Mouse (Mus musculus): ENCODE data around the gene Gm49361.

GRCm38 (mm10) chr14:57692517-57693130, 53.3 kb downstream of the Gm49361 start:
- TF ChIP-seq CTCF (IDR thresholded peaks at IDR 0.05; ENCODE audit: extremely low read depth, insufficient read depth, low read length) (no peak), POLR2A (IDR thresholded peaks at IDR 0.05; ENCODE audit: extremely low read depth, insufficient read depth, low read length) (no peak)
